Mouse (Mus musculus): ENCODE measurements around the gene Setmar.

The Setmar gene

DNA sequence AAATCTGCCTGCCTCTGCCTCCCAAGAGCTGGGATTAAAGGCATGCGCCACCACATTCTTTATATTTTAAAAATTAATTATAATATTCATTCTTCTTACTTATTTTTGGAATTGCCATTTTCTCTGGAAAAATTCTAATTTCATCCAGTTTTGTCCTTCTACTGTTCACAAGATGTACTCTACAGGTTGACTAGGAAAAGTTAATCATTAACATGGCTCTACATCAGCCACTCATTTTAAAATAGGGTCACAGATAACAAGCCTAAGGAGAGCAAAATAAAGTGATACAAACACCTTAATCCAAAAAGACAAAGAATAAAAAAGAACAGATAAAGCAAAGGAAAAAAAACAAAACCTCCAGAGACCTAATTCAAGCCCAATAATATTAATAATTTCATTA lies 50.1 kb downstream of the Setmar start:
- DNase-seq (ENCODE audit: low spot score): no peak

DNA sequence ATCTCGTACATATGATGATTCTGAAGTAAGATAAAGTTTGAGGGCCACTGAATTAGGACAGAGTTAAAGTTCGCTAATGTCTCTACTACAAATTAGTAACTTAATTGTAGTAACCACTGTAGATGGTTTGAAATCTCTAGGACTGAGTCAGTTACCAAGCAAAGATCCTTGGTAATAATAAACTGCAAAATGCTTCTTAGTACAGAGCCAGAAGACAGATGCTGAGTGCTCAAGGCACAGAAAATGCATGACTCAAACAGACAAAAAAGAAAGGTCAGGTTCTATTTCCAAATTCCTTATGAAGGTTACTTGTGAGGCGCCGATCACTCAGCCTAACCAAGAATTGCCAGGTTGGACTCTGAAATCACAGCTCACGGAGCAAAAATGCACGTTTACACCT lies 53.0 kb downstream of the Setmar start:
- DNase-seq (ENCODE audit: low spot score): no peak

DNA sequence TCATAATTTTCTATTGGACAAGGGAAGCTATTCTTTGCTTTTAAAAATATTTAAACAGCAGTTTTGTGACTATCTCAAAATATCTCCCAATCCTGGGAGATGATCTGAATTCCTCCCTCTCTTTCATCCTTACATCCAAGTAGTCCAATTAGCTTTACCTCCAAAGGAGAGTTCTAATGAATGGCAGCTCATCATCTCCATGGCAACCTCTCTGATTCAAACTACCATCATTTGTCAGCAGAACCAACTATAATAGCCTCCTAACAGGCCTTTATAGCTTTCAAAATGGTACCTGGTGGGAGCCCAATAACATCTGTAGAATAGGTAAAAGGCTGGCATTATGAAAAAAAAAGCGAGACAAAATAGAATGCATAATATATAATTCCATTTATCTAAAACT lies 60.6 kb downstream of the Setmar start:
- DNase-seq (ENCODE audit: low spot score): no peak

DNA sequence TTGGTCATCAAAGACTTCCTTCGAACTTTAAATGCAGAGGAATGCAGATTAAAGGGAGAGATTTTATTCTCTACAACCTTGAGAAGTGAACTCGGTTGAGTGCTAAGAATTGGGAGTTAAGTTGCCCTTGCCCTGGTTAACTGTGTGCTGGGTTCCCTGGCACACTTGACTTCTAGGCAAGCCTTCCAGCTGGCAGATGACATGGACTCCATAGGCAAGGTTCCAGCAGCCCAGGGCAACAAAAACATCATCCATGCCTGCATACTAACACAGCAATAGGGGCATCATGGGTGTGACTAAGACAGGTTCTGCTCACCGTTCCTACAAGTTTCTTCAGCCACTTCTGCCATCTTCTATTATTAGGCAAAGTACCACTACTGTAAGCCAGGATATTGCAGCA lies 61.8 kb downstream of the Setmar start:
- DNase-seq (ENCODE audit: low spot score): no peak
